Mouse (Mus musculus): ENCODE results near the gene Zfp72.

DNA sequence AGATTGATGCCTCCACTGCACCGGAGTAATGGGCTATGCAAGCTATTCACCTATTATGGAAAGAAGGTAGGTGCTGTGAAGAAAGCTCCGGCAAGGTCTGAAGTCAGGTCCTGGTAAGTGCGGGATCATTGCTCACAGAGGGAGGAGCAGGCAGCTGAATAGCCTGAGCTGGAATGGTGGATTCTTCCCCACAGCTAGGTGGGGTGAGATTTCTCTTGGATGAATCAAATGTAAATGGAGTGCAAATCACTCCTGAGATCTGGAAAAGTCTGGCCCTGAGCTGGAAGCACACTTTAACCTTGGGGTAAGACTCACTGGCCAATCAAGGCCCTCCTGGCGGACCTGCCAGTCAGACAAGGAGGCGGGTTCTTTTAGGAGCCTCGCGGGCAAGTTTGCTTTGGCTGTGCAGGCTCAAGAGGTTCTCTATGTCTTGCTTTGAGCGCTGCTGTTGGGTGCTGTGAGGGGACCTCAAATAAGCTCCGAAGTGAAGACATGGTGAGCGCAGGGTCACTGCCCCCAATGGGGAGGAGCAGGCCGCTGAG, 8.7 kb upstream of the Zfp72 start, which contains the start of gene Ftl1-ps1:
- no peak for TF ChIP-seq CTCF (IDR thresholded peaks at IDR 0.05; ENCODE audit: low read depth)
- TF ChIP-seq EP300 (IDR thresholded peaks at IDR 0.05; ENCODE audit: low read depth): no peak

Data from heart, postnatal 0 days (tissue).